Mouse (Mus musculus) bone marrow macrophage, adult 2 months (primary cell): ENCODE measurements around the gene Psmd14. TPM values are rescaled to one million over a fixed set of nuclear protein-coding genes. Genes with fewer than 3 reads are reported as not detected.

Experiments
- H3K27ac ChIP-seq: 2 replicates; pipeline ENCODE4 v1.5.1; 2012; ENCODE audit warnings: low read depth, low read length; ENCODE audit not compliant: insufficient read depth
- H3K4me1 ChIP-seq: 2 replicates; pipeline ENCODE4 v1.6.1; 2012; ENCODE audit warnings: low read length; ENCODE audit not compliant: control insufficient read depth, insufficient read depth
- H3K4me3 ChIP-seq: 2 replicates; pipeline ENCODE4 v1.5.1; 2012; ENCODE audit warnings: mild to moderate bottlenecking, low read length, moderate library complexity; ENCODE audit not compliant: insufficient read depth
- CTCF ChIP-seq: IDR thresholded peaks from 2 replicates; pipeline ENCODE4 v1.5.1; 2012; ENCODE audit warnings: low read depth, mild to moderate bottlenecking, low read length, moderate library complexity
- POLR2A ChIP-seq: IDR thresholded peaks from 2 replicates; pipeline ENCODE4 v1.6.1; 2012; ENCODE audit warnings: mild to moderate bottlenecking, low read depth, low read length, borderline replicate concordance
- polyA plus RNA-seq: library from polyadenylated mRNA; stranded (reverse); fragments of >200 nt; gene quantifications from 2 replicates; pipeline ENCODE4 v1.2.4, GENCODE M21; 2012; ENCODE audit not compliant: missing spikeins, insufficient read depth, insufficient read length

Psmd14 gene
- polyA plus RNA-seq, 1 experiment: 70.9 TPM

- 0 out of 2 replicates have a peak, but pooled peaks cover 2% of the 10 kb centered on the region for H3K4me1 ChIP-seq
- TF ChIP-seq CTCF: no peak
- no peak for TF ChIP-seq POLR2A
- H3K4me3 ChIP-seq: peak overlapping the region; percentile 47
- H3K27ac ChIP-seq: no peak overlapping the region
Observed at GRCm38 (mm10) chr2:61811507-61812421, 100.3 kb downstream of the Psmd14 start.

- H3K27ac ChIP-seq: no peak overlapping the region
- peak overlapping the region; percentile 47; the same call in 1 of the 2 replicates for H3K4me3 ChIP-seq
- 0 out of 2 replicates have a peak, but pooled peaks cover 2% of the 10 kb centered on the region for H3K4me1 ChIP-seq
- TF ChIP-seq CTCF: no peak
- no peak for TF ChIP-seq POLR2A
Observed at GRCm38 (mm10) chr2:61812536-61812935, 101.0 kb downstream of the Psmd14 start.

GRCm38 (mm10) chr2:61813106-61813505 is 101.6 kb downstream of the Psmd14 start:
- H3K27ac ChIP-seq: no peak overlapping the region
- TF ChIP-seq POLR2A (no peak), CTCF (no peak)
- H3K4me3 ChIP-seq: no peak overlapping the region
- H3K4me1 ChIP-seq: 0 out of 2 replicates have a peak, but pooled peaks cover 2% of the 10 kb centered on the region

- Histone ChIP-seq H3K4me3 (no peak overlapping the region), H3K4me1 (0 out of 2 replicates have a peak, but pooled peaks cover 2% of the 10 kb centered on the region), H3K27ac (no peak overlapping the region)
- TF ChIP-seq CTCF (no peak), POLR2A (no peak)
Observed at GRCm38 (mm10) chr2:61813521-61813920, 102.0 kb downstream of the Psmd14 start.

- H3K4me1 ChIP-seq: 0 out of 2 replicates have a peak, but pooled peaks cover 2% of the 10 kb centered on the region
- H3K4me3 ChIP-seq: peak overlapping the region; percentile 34
- H3K27ac ChIP-seq: no peak overlapping the region
- TF ChIP-seq CTCF: peak; percentile 54
- TF ChIP-seq POLR2A: no peak
Observed at GRCm38 (mm10) chr2:61814548-61815473, 103.3 kb downstream of the Psmd14 start.

GRCm38 (mm10) chr2:61815583-61816313 is 104.3 kb downstream of the Psmd14 start:
- Histone ChIP-seq H3K4me1 (0 out of 2 replicates have a peak, but pooled peaks cover 2% of the 10 kb centered on the region), H3K4me3 (peak overlapping the region; percentile 15; the same call in 1 of the 2 replicates), H3K27ac (no peak overlapping the region)
- TF ChIP-seq POLR2A (no peak), CTCF (no peak)

GRCm38 (mm10) chr2:61818197-61818596 is 106.7 kb downstream of the Psmd14 start:
- H3K4me1 ChIP-seq: 0 out of 2 replicates have a peak, but pooled peaks cover 2% of the 10 kb centered on the region
- TF ChIP-seq POLR2A: no peak
- TF ChIP-seq CTCF: no peak
- H3K27ac ChIP-seq: no peak overlapping the region
- H3K4me3 ChIP-seq: no peak overlapping the region

GRCm38 (mm10) chr2:61820203-61820602 is 108.7 kb downstream of the Psmd14 start:
- Histone ChIP-seq H3K4me3 (peak overlapping the region; percentile 56), H3K27ac (no peak overlapping the region)
- TF ChIP-seq CTCF: no peak
- no peak for TF ChIP-seq POLR2A

More at GRCm38 (mm10) chr2:61820203-61820602, 108.7 kb downstream of the Psmd14 start:
- no peaks in the 10 kb centered on the region for H3K4me1 ChIP-seq
